Mouse (Mus musculus) kidney, adult 2 months (tissue): Measurements from ENCODE around the gene Gcnt4.

Experiments used
- CTCF ChIP-seq: fragments of 200-500 bp; conservative IDR thresholded peaks from 2 replicates; pipeline ENCODE4 v1.5.1; 2011; ENCODE audit warnings: low read depth, mild to moderate bottlenecking, control low read depth, low read length, moderate library complexity, mixed read lengths; ENCODE audit not compliant: insufficient read depth, insufficient read length
- POLR2A ChIP-seq: fragments of 200-500 bp; IDR thresholded peaks from one replicate; pipeline ENCODE4 v1.6.1; 2011; ENCODE audit warnings: low read depth, low read length, control low read depth

- TF ChIP-seq POLR2A: no peak
- TF ChIP-seq CTCF: no peak
These were observed 13.3 kb upstream of the Gcnt4 start for GRCm38 (mm10) chr13:96911202-96911601.
